Mouse (Mus musculus): ENCODE measurements around the gene Csdc2.

- TF ChIP-seq MYOG (IDR thresholded peaks at IDR 0.05; ENCODE audit: control insufficient read depth in 1 of 3, insufficient read depth in 1 of 3, insufficient read length in 2 of 3, low read depth in 2 of 3) (no peak), POLR2A (IDR thresholded peaks at IDR 0.05; ENCODE audit: insufficient read length, low read depth) (peak; percentile 39), USF1 (IDR thresholded peaks at IDR 0.05; ENCODE audit: low read depth) (no peak), CEBPB (IDR thresholded peaks at IDR 0.05; ENCODE audit: insufficient read depth, poor library complexity, severe bottlenecking) (no peak), MYOD1 (IDR thresholded peaks at IDR 0.05; ENCODE audit: control insufficient read depth in 1 of 3, insufficient read length in 2 of 3, low read depth in 2 of 3) (no peak), POLR2AphosphoS2 (IDR thresholded peaks at IDR 0.05; ENCODE audit: insufficient read length, low read depth) (no peak), MAX (IDR thresholded peaks at IDR 0.05; ENCODE audit: low read depth) (no peak), REST (IDR thresholded peaks at IDR 0.05; ENCODE audit: insufficient read depth, insufficient read length) (no peak), E2F4 (IDR thresholded peaks at IDR 0.05; ENCODE audit: insufficient read depth) (no peak), TCF12 (IDR thresholded peaks at IDR 0.05; ENCODE audit: insufficient read depth, poor library complexity, severe bottlenecking) (no peak), TCF3 (IDR thresholded peaks at IDR 0.05; ENCODE audit: insufficient read length, low read depth) (no peak), SRF (IDR thresholded peaks at IDR 0.05; ENCODE audit: control insufficient read depth, insufficient read length, low read depth) (no peak)
Observed at GRCm38 (mm10) chr15:81927741-81928140, 8.8 kb upstream of the Csdc2 start.
